In the genomic region with DNA sequence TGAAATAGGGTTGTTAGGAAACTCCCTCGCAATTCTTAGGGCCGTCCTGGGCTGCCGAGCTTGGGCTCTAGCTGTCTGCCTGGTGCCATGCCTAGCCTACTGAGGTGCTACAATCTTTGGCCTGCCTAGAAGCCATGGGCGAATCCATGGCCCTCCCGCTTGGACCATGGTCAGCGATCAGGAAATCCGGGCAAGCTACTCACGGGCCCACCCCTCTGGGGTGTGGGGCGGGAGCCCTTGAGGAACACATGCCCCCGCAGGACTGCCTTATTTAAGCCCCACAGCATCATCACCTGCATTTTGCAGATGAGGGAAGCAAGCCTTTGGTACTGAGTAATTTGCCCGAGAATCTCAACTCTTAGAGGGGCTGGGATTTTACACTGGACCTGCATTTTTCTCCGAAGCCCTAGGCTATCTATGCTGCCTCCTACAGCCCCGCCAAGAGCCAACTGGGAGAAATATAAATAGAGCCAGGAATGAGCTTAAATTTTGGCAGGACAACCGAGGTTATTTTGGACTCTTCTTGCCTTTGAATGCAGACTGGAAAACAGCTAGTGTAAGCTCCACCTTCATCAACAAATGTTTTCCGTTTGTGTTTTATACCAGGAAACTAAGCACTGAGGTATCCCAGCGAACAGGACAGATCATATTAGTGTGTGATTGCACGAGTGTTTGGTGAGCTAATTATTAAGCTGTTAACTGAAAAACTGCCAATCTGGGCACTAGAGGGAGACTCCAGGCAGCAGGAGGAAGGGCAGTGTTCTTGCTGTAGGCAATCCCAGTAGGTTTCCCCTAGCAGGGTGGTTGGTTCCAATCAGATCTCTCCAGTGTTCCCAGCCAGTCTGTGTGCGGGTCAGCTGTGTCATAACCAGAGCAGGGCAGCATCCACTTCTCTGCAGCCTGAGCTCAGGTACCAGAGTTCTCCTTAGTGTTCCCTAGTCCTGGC, we compare ENCODE assay signal across 8 mouse cellular contexts.
DNase-seq lines count a peak whose midpoint lies in the region; ATAC-seq and TF ChIP-seq lines count a peak whose summit lies in the region.

No protein-coding gene starts in this region.

- H3K27me3 ChIP-seq in forebrain, embryonic 13.5 days, result no peaks in the 10 kb centered on the region
- no peaks in the 10 kb centered on the region for H3K27me3 ChIP-seq in heart, postnatal 0 days (ENCODE audit: control insufficient read depth, insufficient read depth, low read length)
- 0 out of 2 replicates have a peak, but pooled peaks cover 4% of the 10 kb centered on the region for H3K27me3 ChIP-seq in liver, embryonic 15.5 days
- no peaks in the 10 kb centered on the region for H3K27me3 ChIP-seq in neural tube, embryonic 12.5 days (replicated peaks)

- TF ChIP-seq POLR2A in brain, embryonic 14.5 days (IDR thresholded peaks at IDR 0.05; ENCODE audit: borderline replicate concordance, extremely low read depth, insufficient read depth, insufficient read length, poor library complexity, severe bottlenecking), result peak; percentile 9; the same call in 1 of the 2 replicates

- no peaks in the 10 kb centered on the region for H3K36me3 ChIP-seq in forebrain, embryonic 13.5 days (ENCODE audit: poor library complexity, severe bottlenecking)
- no peaks in the 10 kb centered on the region for H3K36me3 ChIP-seq in heart, postnatal 0 days (replicated peaks; ENCODE audit: control insufficient read depth, insufficient read depth, low read length)
- H3K36me3 ChIP-seq in liver, embryonic 15.5 days (replicated peaks), result no peaks in the 10 kb centered on the region
- H3K36me3 ChIP-seq in neural tube, embryonic 12.5 days, result no peaks in the 10 kb centered on the region

- peaks cover 21% of the 10 kb centered on the region for H3K4me1 ChIP-seq in forebrain, embryonic 13.5 days
- H3K4me1 ChIP-seq in heart, postnatal 0 days (ENCODE audit: control insufficient read depth, insufficient read depth), result peaks cover 10% of the 10 kb centered on the region; the same call in 1 of the 2 replicates
- peaks cover 12% of the 10 kb centered on the region for H3K4me1 ChIP-seq in liver, embryonic 15.5 days (replicated peaks)
- H3K4me1 ChIP-seq in neural tube, embryonic 12.5 days, result peaks cover 10% of the 10 kb centered on the region; the same call in 1 of the 2 replicates

- peak; percentile 70; the same call in 1 of the 2 replicates for TF ChIP-seq CTCF in brain, embryonic 14.5 days (IDR thresholded peaks at IDR 0.05; ENCODE audit: borderline replicate concordance, extremely low read depth, insufficient read depth, insufficient read length)
- peak; percentile 71 for TF ChIP-seq CTCF in heart, postnatal 0 days (IDR thresholded peaks at IDR 0.05; ENCODE audit: low read depth)

- H3K9ac ChIP-seq in forebrain, embryonic 13.5 days, result peak overlapping the region; percentile 89
- H3K9ac ChIP-seq in heart, postnatal 0 days (replicated peaks; ENCODE audit: low read depth, low read length), result peak overlapping the region; percentile 91
- H3K9ac ChIP-seq in liver, embryonic 15.5 days, result no peak overlapping the region
- peak overlapping the region; percentile 88 for H3K9ac ChIP-seq in neural tube, embryonic 12.5 days

- H3K4me2 ChIP-seq in forebrain, embryonic 13.5 days, result peak overlapping the region; percentile 95
- H3K4me2 ChIP-seq in heart, postnatal 0 days (ENCODE audit: low read depth, low read length), result peak overlapping the region; percentile 94
- H3K4me2 ChIP-seq in liver, embryonic 15.5 days, result peak overlapping the region; percentile 88
- H3K4me2 ChIP-seq in neural tube, embryonic 12.5 days (replicated peaks), result peak overlapping the region; percentile 90

- H3K9me3 ChIP-seq in forebrain, embryonic 13.5 days (replicated peaks), result no peaks in the 10 kb centered on the region
- no peaks in the 10 kb centered on the region for H3K9me3 ChIP-seq in heart, postnatal 0 days (replicated peaks; ENCODE audit: control insufficient read depth, low read length)
- H3K9me3 ChIP-seq in liver, embryonic 15.5 days (replicated peaks), result no peaks in the 10 kb centered on the region
- no peaks in the 10 kb centered on the region for H3K9me3 ChIP-seq in neural tube, embryonic 12.5 days

- peak; percentile 62 for DNase-seq in CD4-positive, CD25-positive, alpha-beta regulatory T cell, adult 2 months (ENCODE audit: low read depth, low spot score)
- peak; percentile 94 for DNase-seq in brain, embryonic 14.5 days (ENCODE audit: low read depth)
- peak; percentile 91 for DNase-seq in heart, postnatal 0 days (ENCODE audit: low spot score)
- DNase-seq in kidney, postnatal 4 days, result peak; percentile 69 to 82
- peak; percentile 31 for DNase-seq in thymus, postnatal 25 days

- WGBS in forebrain, embryonic 13.5 days, result 3% methylated on average over 18 of the region's 18 CpGs
- under 1% methylated on average over 18 of the region's 18 CpGs for WGBS in heart, postnatal 0 days
- WGBS in liver, embryonic 15.5 days (ENCODE audit: insufficient replicate concordance), result 5% methylated on average over 18 of the region's 18 CpGs
- WGBS in neural tube, embryonic 12.5 days, result 3% methylated on average over 18 of the region's 18 CpGs

- peak overlapping the region; percentile 68 for H3K4me3 ChIP-seq in forebrain, embryonic 13.5 days
- H3K4me3 ChIP-seq in heart, postnatal 0 days (ENCODE audit: low read depth, low read length), result peak overlapping the region; percentile 72
- peak overlapping the region; percentile 61 for H3K4me3 ChIP-seq in liver, embryonic 15.5 days (replicated peaks)
- peak overlapping the region; percentile 59 for H3K4me3 ChIP-seq in neural tube, embryonic 12.5 days

- peak overlapping the region; percentile 90 for H3K27ac ChIP-seq in forebrain, embryonic 13.5 days
- peak overlapping the region; percentile 99 for H3K27ac ChIP-seq in heart, postnatal 0 days (ENCODE audit: low read depth)
- H3K27ac ChIP-seq in liver, embryonic 15.5 days (replicated peaks), result peak overlapping the region; percentile 39
- peak overlapping the region; percentile 83 for H3K27ac ChIP-seq in neural tube, embryonic 12.5 days

- peak; percentile 71 for ATAC-seq in forebrain, embryonic 13.5 days
- peak; percentile 85 for ATAC-seq in heart, postnatal 0 days (ENCODE audit: insufficient read depth, low read depth)
- peak; percentile 64 for ATAC-seq in liver, embryonic 15.5 days (ENCODE audit: insufficient read depth)
- ATAC-seq in neural tube, embryonic 12.5 days (ENCODE audit: low FRiP score, low read depth), result peak; percentile 70

- peak; percentile 37; the same call in 1 of the 2 replicates for TF ChIP-seq EP300 in heart, postnatal 0 days (IDR thresholded peaks at IDR 0.05; ENCODE audit: low read depth)

Comparison
In these comparisons a context has a peak if more than half of its experiments do, and no peak if none do; other contexts are left out.
1. Peak in every context shown above with its lines: DNase-seq, ATAC-seq, H3K4me3 ChIP-seq and H3K27ac ChIP-seq.
2. DNase-seq: peak in every context shown above with its lines; median percentile 94 in brain, embryonic 14.5 days; 91 in heart, postnatal 0 days; 76 in kidney, postnatal 4 days; 62 in CD4-positive, CD25-positive, alpha-beta regulatory T cell, adult 2 months; 31 in thymus, postnatal 25 days.
3. H3K27ac ChIP-seq: peak in every context shown above with its lines; median percentile 99 in heart, postnatal 0 days; 90 in forebrain, embryonic 13.5 days; 83 in neural tube, embryonic 12.5 days; 39 in liver, embryonic 15.5 days.